Mouse (Mus musculus) midbrain, embryonic 11.5 days (tissue): ENCODE results near the gene Ppp1r36. TPM values are rescaled to one million over a fixed set of nuclear protein-coding genes. Genes with fewer than 3 reads are reported as not detected.

Experiments
- ATAC-seq: fragments of 200-750 bp; cut with Nextera tagmentation; 2 replicates; pipeline ENCODE4 v1.8.0; 2017; ENCODE audit warnings: moderate TSS enrichment, moderate library complexity; ENCODE audit not compliant: low FRiP score
- DNase-seq: peaks from one replicate; pipeline ENCODE4 v3.0.0; 2015; ENCODE audit warnings: low spot score; ENCODE audit errors: missing footprints
- H3K27ac ChIP-seq: fragments of 300-500 bp; sonication (generic); 2 replicates; pipeline ENCODE4 v1.5.1; 2014; ENCODE audit warnings: low read depth, low read length
- H3K27me3 ChIP-seq: fragments of 300-500 bp; sonication (generic); 2 replicates; pipeline ENCODE4 v1.6.1; 2014; ENCODE audit warnings: mild to moderate bottlenecking, low read length, moderate library complexity, mixed read lengths; ENCODE audit not compliant: control insufficient read depth, insufficient read depth
- H3K36me3 ChIP-seq: fragments of 300-500 bp; sonication (generic); 2 replicates; pipeline ENCODE4 v1.6.1; 2014; ENCODE audit warnings: mild to moderate bottlenecking, low read length, moderate library complexity, mixed read lengths; ENCODE audit not compliant: control insufficient read depth, insufficient read depth
- H3K4me1 ChIP-seq: fragments of 300-500 bp; sonication (generic); 2 replicates; pipeline ENCODE4 v1.6.1; 2014; ENCODE audit warnings: low read length; ENCODE audit not compliant: control insufficient read depth, insufficient read depth
- H3K4me2 ChIP-seq: fragments of 300-500 bp; sonication (generic); 2 replicates; pipeline ENCODE4 v1.6.1; 2014; ENCODE audit warnings: mild to moderate bottlenecking, moderate library complexity
- H3K4me3 ChIP-seq: fragments of 300-500 bp; sonication (generic); 2 replicates; pipeline ENCODE4 v1.5.1; 2014; ENCODE audit warnings: low read depth, low read length
- H3K9ac ChIP-seq: fragments of 300-500 bp; sonication (generic); 2 replicates; pipeline ENCODE4 v1.6.1; 2014; ENCODE audit warnings: low read length
- H3K9me3 ChIP-seq: fragments of 300-500 bp; sonication (generic); 2 replicates; pipeline ENCODE4 v1.6.1; 2016; ENCODE audit warnings: low read length; ENCODE audit not compliant: control insufficient read depth
- WGBS: fragments of 180-500 bp; shearing (Covaris S2); extraction: QIAGEN DNeasy Blood & Tissue Kit; methylation state at CpG from one replicate; pipeline ENCODE4 v1.1.7; 2014; 5-methylcytosine and 5-hydroxymethylcytosine counted together
- polyA plus RNA-seq: library from polyadenylated mRNA; unstranded; fragments of >200 nt; fragmentation: Nextera tagmentation; extraction: Ambion mirVana; gene quantifications from 2 replicates; pipeline ENCODE4 v1.2.1, GENCODE M21; 2014

Gene Ppp1r36
- polyA plus RNA-seq, 1 experiment from 2014 or later, result 0.51 TPM

GRCm38 (mm10) chr12:76385342-76385741, 32.0 kb upstream of the Ppp1r36 start:
- H3K27ac ChIP-seq, result no peak overlapping the region

DNA sequence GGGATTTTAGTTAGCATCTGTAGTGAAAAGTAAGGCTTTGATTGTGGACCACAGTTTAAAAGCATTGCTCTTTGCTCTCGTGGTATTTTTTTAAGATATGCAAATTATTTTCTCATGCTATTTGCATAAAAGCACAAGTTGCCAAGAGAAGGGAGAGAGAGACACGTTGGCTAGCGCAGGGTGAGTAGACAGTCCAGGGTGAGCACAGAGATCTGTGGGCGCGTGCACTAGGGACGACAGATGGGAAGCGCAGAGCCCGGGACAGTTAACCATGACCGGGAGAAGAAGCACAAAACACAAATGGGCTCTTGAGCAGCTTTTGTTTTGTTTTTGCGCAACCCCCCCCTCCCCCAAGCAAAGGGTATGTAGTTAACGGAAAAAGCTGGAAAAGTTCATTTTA, 28.5 kb upstream of the Ppp1r36 start:
- no peak for DNase-seq
- 91% methylated on average over 11 of the region's 11 CpGs for WGBS
- H3K4me1 ChIP-seq, result no peaks in the 10 kb centered on the region
- H3K4me3 ChIP-seq, result no peak overlapping the region
- ATAC-seq, result no peak
- H3K27ac ChIP-seq, result no peak overlapping the region
- peaks cover 10% of the 10 kb centered on the region; the same call in 1 of the 2 replicates for H3K36me3 ChIP-seq
- no peak overlapping the region for H3K9ac ChIP-seq
- H3K4me2 ChIP-seq, result no peak overlapping the region
- no peaks in the 10 kb centered on the region for H3K9me3 ChIP-seq
- no peaks in the 10 kb centered on the region for H3K27me3 ChIP-seq

More at GRCm38 (mm10) chr12:76385342-76385741, 32.0 kb upstream of the Ppp1r36 start:
- Histone ChIP-seq H3K27me3 (no peaks in the 10 kb centered on the region), H3K4me1 (no peaks in the 10 kb centered on the region), H3K9me3 (no peaks in the 10 kb centered on the region), H3K4me3 (no peak overlapping the region), H3K9ac (no peak overlapping the region), H3K36me3 (peaks cover 10% of the 10 kb centered on the region; the same call in 1 of the 2 replicates), H3K4me2 (no peak overlapping the region)
- WGBS, result 95% methylated on average over 8 of the region's 8 CpGs
- ATAC-seq (no peak), DNase-seq (no peak)

GRCm38 (mm10) chr12:76391595-76392271, 25.6 kb upstream of the Ppp1r36 start:
- H3K4me2 ChIP-seq, result no peak overlapping the region
- DNase-seq, result no peak
- no peak overlapping the region for H3K27ac ChIP-seq
- 69% methylated on average over 3 of the region's 3 CpGs for WGBS
- no peak overlapping the region for H3K4me3 ChIP-seq
- H3K9me3 ChIP-seq, result no peaks in the 10 kb centered on the region
- no peaks in the 10 kb centered on the region for H3K27me3 ChIP-seq
- H3K4me1 ChIP-seq, result no peaks in the 10 kb centered on the region
- H3K36me3 ChIP-seq, result peaks cover 5% of the 10 kb centered on the region; the same call in 1 of the 2 replicates
- no peak overlapping the region for H3K9ac ChIP-seq
- no peak for ATAC-seq

DNA sequence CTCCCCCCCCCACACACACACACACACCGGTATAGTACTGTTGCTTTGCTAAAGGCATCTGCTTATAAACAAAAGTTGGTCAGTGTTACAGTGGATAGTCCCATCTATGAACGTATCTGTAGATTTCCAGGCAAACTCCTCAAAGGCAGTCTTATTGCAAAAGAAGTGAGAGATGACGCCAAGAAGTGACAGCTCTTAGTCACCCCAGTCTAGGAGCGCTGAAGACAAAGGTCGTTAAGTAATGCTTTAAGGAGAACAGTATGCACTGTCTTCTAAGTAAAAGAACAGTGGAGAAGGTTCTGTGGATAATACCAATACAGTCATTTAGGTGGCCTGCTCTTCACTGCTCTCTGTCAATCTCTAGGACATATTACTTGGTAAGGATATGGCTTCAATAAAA, 24.4 kb upstream of the Ppp1r36 start:
- H3K27ac ChIP-seq, result no peak overlapping the region
- no peak overlapping the region for H3K4me2 ChIP-seq
- 0 out of 2 replicates have a peak, but pooled peaks cover 2% of the 10 kb centered on the region for H3K36me3 ChIP-seq
- WGBS, result 84% methylated on average over 5 of the region's 5 CpGs
- no peaks in the 10 kb centered on the region for H3K27me3 ChIP-seq
- H3K9me3 ChIP-seq, result no peaks in the 10 kb centered on the region
- ATAC-seq (no peak), DNase-seq (no peak)
- H3K9ac ChIP-seq, result no peak overlapping the region
- no peak overlapping the region for H3K4me3 ChIP-seq
- no peaks in the 10 kb centered on the region for H3K4me1 ChIP-seq

DNA sequence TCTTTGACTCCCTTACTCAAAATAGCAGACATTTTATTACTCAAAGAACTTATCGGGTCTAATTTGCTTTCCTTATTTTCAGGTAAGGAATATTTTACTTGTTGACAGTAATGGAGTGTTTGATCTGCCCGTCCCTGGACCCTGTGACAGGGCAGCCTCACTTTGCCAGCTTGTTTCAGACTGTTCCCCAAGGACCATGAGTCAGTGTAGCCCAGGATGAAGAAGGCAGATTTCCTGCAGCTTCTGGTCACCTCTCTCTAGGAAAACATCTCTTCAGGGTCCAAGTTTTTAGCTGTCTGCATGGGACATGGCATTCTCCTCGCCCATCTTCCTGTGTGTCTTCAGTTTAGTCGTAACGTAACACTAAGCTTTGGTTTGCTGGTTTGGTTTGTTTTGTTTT, 20.1 kb upstream of the Ppp1r36 start:
- WGBS, result 86% methylated on average over 5 of the region's 5 CpGs
- Histone ChIP-seq H3K4me1 (no peaks in the 10 kb centered on the region), H3K9ac (no peak overlapping the region), H3K27me3 (peaks cover 2% of the 10 kb centered on the region; the same call in 1 of the 2 replicates), H3K27ac (no peak overlapping the region), H3K4me2 (no peak overlapping the region), H3K9me3 (no peaks in the 10 kb centered on the region), H3K36me3 (no peaks in the 10 kb centered on the region), H3K4me3 (no peak overlapping the region)
- no peak for ATAC-seq
- no peak for DNase-seq

DNA sequence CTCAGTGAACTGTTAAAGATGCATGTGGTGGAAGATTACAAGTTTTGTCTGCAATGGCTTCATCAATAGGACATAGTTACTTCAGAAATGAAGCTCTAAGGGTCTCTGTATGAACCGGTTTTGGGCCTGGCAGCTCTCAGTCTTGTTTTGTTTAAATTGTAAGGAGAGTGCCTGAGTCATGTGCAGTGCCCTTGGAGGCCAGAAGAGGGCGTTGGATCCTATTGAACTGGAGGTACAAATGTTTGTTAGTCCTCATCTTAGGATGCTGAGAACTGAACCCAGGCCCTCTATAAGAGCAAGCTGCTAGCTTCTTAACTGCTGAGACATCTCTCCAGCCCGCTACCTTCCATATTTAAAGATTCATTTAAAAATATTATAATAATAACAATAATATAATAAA, 15.7 kb upstream of the Ppp1r36 start:
- H3K9me3 ChIP-seq, result no peaks in the 10 kb centered on the region
- WGBS, result 60% methylated on average over 3 of the region's 3 CpGs
- no peak overlapping the region for H3K4me2 ChIP-seq
- no peak overlapping the region for H3K4me3 ChIP-seq
- H3K9ac ChIP-seq, result no peak overlapping the region
- no peak for DNase-seq
- peaks cover 28% of the 10 kb centered on the region for H3K27me3 ChIP-seq
- no peak for ATAC-seq
- no peak overlapping the region for H3K27ac ChIP-seq
- peaks cover 17% of the 10 kb centered on the region for H3K4me1 ChIP-seq
- no peaks in the 10 kb centered on the region for H3K36me3 ChIP-seq

- Histone ChIP-seq H3K36me3 (no peaks in the 10 kb centered on the region), H3K9me3 (no peaks in the 10 kb centered on the region), H3K4me2 (peak overlapping the region; percentile 83), H3K27me3 (peaks cover 40% of the 10 kb centered on the region), H3K4me3 (peak overlapping the region; percentile 68), H3K9ac (peak overlapping the region; percentile 74), H3K27ac (peak overlapping the region; percentile 75), H3K4me1 (peaks cover 17% of the 10 kb centered on the region)
- WGBS, result under 1% methylated on average over 53 of the region's 54 CpGs
- DNase-seq, result peak; percentile 97
- peak; percentile 90 for ATAC-seq
Observed at GRCm38 (mm10) chr12:76402991-76403885, 14.1 kb upstream of the Ppp1r36 start.

- Histone ChIP-seq H3K4me2 (peak within 1 kb of the TSS; percentile 83), H3K27me3 (peaks cover 40% of the 10 kb centered on the region), H3K9ac (peak within 1 kb of the TSS; percentile 74), H3K36me3 (no peaks in the 10 kb centered on the region), H3K9me3 (no peaks in the 10 kb centered on the region), H3K27ac (peak within 1 kb of the TSS; percentile 75), H3K4me1 (peaks cover 17% of the 10 kb centered on the region), H3K4me3 (peak within 1 kb of the TSS; percentile 68)
- ATAC-seq (peak; percentile 97), DNase-seq (peak; percentile 100)
- 0% methylated on average over 54 of the region's 54 CpGs for WGBS
Observed at GRCm38 (mm10) chr12:76403886-76404537, 13.3 kb upstream of the Ppp1r36 start, which contains the start of gene Hspa2. Gene Hspa2, plus strand, starts transcription at chr12:76404176.
